Mouse (Mus musculus): Measurements from ENCODE around the gene Kcnn3.

Gene Kcnn3

DNA sequence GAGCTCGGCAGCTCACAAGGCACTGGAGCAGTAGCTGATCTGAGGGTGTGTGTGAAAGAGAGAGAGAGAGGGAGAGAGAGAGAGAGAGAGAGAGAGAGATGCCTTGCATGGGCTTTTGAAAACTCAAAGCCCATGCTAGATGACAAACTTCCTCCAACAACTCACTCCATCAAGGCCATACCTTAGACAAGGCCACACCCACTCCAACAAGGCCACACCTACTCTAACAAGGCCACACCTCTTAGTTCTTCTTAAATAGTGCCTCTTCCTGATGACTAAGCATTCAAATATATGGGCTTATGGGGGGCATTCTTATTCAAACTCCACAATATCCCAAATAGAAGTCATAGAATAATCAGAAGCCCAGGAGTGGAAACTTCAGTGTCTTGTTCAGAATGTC is 49.1 kb downstream of the Kcnn3 start:
- no peak for DNase-seq

DNA sequence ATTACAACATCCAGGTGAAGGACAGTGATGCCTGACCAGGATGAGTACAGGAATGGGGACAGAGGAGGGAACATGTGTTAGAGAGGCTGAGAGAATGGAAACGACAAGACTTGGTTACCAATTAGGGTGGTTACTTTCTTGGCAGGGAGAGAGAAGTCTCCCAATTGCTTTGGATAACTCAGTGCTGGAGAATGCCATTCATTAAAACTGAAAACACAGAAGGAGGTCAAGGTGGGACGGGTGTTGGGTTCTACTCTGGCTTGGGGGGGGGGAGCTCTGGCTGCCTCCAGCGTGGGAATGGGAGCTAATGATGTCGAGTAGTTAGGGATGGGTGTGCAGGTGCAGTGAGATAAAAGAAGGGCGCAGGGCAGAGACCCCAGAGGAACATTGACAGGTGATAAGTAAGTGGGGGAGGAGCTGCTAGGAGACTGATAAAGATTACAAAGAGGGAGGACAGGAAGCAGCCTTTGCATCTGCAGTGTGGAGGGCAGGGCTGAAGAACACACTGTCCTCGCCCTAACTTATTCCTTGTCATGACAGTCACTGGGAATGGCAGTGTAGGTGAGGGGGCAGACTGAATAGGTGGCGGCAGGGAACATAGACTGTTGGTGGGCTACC is 49.9 kb downstream of the Kcnn3 start:
- DNase-seq = no peak

DNA sequence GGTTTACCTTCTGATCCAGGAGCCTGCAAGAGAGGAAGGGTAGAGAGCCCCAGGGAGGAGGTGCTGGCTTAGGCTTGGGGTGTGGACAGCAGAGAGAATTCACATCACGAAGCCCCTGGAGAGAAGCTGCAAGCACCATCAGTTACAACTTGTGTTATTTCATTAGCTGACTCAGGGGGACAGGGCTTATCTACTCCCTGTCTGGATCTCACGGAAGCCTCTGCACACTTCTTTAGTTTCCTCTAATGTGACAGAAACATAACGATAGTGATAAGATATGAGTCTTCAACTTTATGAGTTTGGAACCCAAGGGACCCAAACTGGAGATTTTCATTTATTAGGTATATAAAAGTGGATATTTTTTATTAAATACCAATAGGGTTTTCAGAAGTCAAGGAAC is 50.4 kb downstream of the Kcnn3 start:
- no peak for DNase-seq

DNA sequence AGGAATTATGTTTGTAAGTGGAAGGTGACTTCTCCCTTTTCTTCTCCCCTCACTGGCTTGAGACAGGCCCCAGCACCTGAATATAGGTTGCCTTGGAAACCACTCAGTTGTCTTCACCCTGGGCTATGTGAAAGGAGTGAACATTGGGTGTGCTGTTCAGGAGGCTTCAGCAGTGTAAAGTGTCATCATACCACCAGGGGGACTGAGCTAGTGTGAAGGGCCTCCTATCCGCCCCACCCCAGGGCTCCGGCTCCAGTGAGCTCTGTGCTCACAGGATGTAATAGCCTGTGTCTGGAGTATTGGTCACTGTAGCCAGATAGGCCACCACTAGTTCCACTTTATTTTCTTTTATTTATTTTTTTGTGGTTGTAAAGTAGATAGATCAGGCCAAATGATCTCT is 54.3 kb downstream of the Kcnn3 start:
- no peak for DNase-seq

DNA sequence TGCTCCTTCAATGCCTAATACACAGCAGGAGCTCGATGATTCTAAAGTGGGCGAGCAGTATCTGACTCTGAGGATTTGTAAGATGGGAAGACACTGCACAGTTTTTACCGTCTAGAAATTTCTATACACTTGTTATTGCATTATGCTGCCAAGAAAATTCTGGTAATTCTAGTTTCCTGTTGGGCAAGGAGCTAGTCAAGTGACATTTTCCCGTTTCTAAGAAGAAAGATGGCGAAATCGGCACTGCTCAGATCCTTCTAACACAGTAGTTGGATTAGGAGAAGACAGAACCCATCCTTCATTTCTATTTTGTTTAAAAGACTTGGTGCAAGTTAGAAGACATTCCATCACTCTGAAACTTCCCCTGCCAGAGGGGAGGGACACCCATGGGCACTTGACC is 56.4 kb downstream of the Kcnn3 start:
- no peak for DNase-seq

DNA sequence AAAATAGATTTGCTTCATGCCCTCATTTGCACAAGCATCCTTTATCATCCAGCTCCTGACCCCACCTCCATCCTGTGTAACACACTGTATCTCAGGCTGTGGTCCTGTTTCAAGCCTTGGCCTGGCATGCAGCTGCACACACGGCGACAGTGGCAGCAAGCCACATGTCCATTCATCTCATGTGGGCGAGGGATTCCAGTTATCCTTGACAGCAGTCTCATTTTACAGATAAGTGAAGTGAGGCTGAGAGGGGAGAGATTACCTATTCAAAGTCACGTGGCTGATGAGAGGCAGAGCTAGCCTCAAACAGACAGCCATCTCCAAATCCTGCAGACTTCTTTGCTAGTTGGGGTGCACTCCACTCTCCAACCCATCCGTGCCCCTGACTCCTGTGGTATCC is 57.2 kb downstream of the Kcnn3 start:
- DNase-seq = no peak

DNA sequence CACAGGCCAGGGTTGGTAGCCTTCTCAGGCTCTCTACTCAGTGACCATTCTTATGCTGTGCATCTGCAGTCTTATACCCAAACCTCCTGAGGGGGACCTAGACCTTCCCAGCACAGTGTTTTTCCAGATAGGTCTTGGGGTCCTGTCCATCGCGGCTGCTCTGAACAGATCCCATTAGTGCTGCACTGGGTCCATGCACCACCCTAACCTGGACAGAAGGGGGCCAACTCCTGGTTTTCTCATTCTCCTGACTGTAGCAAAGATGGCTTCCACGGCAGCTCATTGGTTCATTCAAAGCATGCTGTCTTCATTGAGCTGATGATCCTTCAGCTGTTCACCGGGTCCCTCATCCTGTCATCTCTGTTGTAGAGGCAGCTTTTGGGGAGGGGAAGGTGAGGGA is 58.1 kb downstream of the Kcnn3 start:
- DNase-seq = no peak

DNA sequence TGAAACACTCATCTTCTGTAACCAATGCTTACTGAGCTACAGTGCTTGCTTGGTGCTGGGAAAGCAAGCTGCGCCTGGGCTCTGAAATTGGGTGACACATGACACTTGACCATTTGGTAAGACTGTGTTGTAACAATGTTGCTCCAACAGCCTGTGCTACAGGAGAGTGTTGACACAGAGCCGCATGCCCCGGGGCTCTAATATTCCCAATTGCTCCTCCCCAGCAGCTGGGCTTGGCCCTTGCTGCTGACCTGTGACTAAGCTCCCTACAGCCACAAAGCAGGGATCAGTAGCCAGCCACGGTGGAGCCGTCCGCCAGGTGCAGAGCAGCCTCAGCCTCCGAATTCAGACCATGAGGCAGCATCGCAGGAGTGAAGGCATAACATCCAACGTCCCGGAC is 58.8 kb downstream of the Kcnn3 start:
- DNase-seq = no peak

DNA sequence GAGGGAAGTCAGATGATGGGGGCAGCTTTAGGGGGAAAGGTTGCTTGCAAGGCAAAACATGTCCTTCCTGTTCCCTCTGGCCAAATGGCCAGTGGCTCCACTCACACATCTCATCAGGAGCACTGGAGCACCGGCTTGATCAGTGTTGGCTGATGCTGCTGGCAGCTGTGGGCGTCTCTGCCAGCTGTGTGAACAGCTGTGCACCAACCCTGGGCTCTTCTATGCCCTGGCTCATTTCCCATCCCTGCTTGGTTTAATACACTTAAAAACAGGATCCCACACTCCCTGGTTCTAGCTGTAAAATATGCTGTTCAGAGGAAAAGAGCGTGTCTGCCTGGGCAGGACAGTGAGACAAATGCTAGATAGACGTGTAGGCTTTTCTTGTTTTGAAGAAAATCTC is 64.3 kb downstream of the Kcnn3 start:
- DNase-seq = no peak

DNA sequence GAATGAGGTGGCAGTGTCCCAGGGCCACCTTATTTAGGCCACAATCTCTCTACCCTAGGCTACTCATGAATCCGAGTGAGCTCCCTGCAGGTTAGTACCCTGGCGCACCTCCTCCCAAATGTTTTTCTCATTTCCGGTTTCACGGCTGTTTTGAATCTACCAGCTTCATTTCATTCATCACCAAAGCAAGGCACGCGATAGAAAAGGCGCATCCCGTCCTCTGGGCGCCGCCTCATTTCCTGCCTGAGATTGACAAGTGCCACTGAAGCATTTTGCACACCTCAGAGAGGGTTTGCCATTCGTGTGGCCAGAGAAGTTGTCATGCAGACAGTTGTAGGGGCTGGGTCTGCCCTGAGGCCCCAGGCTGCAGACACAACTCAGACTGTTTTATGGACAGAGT is 68.5 kb downstream of the Kcnn3 start:
- DNase-seq = no peak

DNA sequence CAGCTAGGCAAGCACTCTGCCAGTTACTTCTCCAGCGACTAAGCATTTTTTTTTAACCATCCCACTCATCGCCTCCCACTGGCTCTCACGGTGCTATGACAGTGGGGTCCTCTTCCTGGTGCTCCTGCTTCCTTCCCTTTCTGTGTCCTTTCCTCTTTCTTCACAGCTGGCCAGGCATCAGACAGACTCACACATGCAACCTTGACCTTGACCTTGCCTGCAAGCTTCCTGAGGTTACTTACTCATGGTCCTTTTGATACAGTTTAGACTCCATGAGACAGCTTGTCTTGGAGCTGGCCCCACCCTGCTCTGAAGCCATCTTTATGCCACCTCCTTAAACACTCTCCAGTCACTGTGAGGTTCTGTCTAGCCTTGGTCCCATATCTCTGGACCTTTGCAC is 69.4 kb downstream of the Kcnn3 start:
- no peak for DNase-seq

DNA sequence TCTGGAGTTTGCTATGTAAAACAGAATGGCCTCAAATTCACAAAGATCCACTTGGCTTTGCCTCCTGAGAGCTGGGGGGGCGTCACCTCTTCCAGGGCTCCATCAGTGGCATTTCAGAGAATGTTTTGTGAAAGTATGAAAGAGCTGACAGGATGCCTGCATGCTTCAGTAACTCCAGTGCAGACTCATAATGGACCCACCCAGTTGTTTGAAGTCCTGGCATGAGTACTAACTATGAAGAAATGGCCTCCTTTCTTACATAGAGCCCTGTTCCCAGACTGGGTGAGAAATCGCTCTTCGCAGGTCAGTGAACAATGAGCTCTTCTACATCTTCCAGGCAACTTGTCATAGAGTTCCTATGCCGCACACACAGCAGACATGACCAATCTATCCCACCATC is 70.4 kb downstream of the Kcnn3 start:
- DNase-seq = no peak

DNA sequence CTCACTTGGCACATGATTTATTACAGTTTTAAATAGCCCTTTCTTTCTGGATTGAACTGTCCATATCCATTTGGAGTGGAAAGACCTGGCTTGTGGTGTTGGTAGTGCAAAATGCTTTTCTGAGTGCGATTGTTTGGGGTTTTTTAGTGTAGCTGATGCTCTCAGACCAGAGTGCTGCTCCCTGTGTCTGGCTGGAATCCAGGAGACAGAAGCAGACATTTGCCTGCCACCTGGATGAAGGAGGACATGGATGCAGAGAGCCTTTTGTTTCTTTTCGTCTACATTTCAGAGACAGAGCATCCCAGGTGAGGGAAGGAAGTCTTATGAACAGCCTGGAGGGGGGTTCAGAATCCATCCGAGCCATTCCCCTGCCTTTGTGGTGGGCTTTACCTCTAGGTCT is 71.5 kb downstream of the Kcnn3 start:
- DNase-seq = no peak

DNA sequence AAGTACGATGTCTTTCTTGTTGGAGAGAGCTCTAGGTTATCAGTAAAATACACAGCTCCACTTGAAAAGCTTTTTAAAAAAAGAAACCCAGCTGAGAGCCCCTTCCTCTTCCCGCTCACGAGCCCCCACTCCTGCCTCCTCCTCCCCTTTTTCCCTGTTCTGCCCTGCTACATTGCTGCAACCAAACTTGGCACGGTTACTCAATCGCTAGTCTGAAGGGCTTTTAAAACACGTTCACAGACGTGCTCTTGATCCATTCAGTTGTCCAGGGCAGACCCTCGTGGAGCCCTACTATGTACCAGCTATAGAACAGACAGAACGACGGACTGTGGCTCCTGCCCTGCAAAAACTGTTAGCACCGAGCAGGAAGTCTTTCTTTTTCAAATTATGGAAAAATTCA is 72.8 kb downstream of the Kcnn3 start:
- no peak for DNase-seq

DNA sequence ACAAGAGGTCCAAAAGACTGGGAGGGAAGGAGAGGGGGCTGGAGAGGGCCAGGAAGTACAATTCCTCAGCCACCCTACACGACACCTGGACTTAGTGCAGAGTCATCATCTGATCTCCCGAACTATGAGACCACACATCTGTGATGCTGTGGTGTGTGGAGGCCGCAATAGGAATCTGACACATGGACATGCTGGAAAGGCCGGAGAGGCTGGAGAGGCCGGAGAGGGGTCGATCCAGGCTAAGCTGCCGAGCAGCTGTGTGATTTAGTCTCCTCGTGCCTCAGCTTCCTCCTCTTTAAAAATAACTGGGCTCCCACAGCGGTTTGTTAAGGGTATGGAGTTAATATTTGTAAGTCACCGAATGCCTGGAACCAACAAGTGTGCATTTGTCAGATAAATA is 73.6 kb downstream of the Kcnn3 start:
- DNase-seq = no peak

DNA sequence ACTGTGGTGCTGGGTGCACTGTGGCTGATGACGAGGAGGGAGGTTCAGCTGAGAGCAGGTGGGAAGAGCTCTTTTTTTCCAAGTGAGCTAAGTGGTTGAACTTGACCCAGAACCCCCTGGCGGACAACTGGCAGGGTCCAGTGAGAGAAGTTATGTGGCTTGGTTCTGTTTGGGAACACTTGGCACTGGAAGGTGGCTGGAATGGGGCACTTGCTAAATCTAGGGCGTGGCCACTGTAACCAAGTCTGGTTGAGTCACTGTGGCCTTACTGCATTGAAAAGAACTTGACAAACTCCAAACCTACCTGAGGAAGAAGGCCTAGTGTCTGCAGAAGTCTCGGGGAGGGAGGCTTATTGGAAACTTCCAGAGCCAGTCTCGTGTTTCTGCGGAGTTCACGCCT is 78.4 kb downstream of the Kcnn3 start:
- no peak for DNase-seq

DNA sequence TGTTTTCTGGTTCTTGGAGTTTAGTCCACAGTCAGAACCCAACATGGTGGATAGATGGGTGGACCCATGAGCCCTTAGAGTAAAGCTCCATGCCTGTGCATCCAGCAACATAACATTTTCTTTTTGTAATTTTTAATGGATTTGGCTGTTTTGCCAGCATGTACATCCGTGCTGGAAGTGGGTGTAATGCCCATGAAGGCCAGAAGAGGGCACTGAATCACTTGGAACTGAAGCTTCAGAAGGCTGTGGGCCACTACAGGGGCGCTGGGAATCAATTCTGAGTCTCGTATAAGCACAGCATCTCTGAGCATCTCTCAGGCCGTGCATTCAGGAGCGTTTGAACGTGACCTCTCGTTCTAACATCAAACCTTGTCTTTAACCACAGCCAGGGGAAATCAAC is 79.0 kb downstream of the Kcnn3 start:
- no peak for DNase-seq

DNA sequence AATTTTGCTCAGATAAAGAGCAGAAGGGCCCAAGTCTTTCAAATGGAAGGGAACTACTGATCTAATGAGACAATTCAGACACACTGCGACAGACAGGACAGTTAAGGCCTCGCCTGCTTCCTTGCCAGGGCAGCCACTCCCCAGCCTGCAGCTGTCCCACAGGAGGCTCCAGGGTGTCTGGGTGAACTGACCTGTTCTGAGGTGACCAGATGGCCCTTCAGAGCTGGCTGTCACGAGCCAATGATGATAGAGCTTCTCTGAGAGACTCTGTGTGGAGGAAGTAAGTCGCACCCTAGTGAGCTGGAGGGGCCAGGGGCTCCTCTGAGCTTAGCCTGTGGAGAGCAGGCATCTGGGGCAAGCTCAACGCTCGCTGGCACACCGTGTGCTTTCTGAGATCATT is 81.1 kb downstream of the Kcnn3 start:
- DNase-seq = no peak

DNA sequence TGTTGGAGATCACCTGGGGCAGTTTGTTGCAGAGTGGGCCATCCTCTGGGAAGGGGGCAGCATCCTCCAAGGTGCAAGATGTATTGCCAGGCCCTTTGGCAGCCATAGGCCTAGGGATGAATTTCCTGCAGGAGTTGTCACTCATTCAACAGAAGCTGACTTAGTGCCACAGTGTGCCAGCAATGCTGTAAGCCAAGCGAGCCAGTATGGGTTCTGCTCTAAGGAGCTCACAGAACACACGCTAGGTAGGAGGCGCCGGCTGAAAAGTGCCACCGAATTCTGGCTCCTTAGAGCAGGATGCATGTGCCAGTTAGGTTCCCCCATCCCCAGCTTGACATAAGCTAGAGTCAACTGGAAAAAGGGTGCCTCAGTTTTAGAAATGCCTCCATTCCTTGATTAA is 83.3 kb downstream of the Kcnn3 start:
- DNase-seq = peak; percentile 45

DNA sequence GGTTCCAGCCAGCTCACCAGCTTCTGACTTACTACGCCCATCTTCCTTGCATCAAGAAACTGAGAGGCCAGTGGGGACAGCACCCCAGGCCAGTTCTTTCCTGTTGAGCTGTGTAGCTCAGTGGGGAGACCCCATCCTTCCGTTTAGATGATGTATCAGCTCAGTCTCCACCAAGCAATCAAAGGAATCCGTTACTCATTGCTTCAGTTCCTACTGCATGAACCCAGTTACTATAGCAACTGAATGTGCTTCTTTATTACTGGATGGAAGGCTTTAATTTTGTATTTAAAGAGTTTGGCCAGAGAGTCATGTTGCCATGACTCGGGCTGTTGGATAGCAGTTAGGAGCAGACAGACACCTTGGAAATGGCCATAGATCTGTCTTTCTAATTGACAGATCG is 85.3 kb downstream of the Kcnn3 start:
- no peak for DNase-seq

DNA sequence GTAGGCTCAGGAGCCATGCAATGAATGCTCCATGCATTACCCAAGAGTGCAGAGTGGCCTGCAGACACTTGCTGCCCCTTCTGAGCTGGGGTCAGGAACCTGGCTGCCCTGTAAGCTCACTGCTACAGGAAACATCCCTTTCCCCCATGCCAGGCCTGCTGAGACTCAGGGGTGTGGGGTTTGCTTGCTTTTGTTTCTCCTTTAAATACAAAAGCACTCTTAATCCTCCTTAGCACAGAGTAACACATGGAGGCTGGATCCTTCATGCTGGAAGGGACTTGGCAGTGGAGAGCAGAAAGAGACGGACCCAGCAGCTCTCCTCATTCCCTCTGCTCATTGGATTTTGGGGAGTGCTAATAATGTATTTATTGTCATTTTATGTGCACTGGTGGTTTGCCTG is 87.4 kb downstream of the Kcnn3 start:
- DNase-seq = no peak

DNA sequence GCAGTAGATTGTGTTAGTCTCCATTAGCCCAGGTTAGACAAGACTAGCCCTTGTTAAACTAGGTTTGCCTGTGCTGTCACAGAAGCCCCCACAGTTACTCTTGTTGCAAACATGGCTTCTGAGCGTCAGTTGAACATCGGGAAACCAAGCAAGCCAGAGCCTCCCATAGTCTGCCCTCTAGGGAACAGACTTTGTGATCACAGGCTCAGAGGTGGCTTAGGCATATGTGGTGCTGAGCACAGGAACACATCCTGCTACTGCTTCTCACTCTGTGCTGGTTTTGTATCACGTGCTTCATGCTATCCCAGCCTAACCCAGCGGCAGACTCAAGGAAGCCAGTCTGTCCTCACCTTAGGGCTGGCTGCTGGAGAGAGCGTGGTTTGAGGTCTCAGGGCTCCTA is 92.1 kb downstream of the Kcnn3 start:
- DNase-seq = no peak

DNA sequence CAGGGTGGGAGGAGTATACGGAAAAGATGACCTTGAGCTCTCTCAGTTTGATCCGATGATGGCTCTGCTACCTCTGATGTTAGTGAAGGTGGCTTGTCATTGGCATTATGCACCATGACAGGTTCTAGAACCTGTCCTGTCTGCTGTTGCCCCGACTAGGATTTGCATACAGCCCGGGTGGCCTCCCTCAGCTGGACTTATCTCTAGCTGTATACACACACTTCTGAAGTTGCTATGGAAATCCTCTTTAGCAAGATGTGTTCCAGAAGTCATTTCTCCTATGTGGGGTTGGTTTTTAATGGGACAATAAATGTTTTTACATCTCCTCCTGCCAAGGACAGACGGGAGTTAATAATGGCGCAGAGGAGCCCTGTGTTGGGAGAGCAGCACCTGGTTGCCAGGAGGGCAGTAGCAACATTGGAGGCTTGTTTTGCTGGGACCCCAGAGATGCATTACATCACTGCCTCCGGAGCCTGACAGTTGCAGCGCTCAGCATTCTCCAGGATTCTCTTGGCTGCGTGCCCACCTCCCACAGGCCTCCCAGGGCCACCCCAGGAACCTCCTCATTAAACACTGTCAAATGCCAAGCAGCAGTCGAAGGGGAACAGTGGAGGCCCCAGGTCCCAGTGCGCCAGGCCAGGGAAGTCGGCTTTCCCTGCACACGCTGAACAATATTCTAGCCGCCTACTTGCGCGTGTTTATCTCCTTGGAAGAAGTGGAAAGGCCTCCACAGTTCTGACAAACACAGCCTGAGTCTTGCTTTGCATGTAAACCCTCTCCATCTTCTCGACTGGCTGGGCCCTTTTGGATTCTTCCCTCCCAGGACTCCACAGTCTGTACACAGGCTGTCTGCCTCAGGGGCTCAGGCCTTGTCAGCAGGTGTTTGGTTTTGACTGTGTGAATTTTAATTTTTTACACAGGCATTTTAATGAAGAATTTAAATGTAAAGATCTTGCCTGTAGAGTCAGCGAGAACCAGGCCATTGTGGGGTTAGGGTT is 93.9 kb downstream of the Kcnn3 start:
- DNase-seq = peak; percentile 62

DNA sequence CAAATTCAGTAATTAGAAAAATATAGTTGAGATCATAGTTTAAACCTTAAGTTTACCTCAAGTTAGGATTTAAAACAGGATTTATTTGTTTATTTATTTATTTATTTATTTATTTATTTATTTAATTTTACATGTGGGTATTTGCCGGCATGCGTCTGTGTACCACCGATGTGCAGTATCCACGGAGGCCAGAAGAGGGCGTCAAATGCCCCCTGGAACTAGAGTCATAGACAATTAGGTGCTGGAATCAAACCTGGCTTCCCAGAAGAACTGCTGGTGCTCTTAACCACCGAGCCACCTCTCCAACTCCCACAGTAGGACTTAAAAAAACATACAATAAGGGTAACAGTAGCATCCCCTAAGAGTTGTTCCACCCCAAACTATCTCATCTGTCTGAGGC is 96.9 kb downstream of the Kcnn3 start:
- DNase-seq = no peak

DNA sequence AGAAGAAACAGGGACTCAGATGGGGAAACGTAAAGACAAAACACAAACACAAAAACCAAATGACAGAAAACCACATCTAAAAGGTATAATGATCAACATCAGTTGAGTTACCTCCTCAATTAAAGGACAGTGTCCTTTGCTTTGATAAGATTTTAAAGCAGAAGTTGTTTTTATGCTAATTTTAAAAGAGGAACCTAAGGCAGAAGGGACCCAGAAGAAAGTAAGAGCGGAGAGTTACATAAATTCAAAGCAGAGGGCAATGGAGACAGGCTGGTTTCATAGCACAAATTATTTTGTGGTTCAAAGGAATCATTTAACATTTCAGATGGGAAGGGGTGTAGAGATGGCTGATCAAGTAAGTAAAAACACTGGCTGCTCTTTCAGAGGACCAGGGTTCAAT is 97.4 kb downstream of the Kcnn3 start:
- DNase-seq = no peak
